Mouse (Mus musculus) ES-Bruce4 (cell line): Measurements from ENCODE around the gene Etfb. TPM values are rescaled to one million over a fixed set of nuclear protein-coding genes. Genes with fewer than 3 reads are reported as not detected.

Experiments
- H3K27ac ChIP-seq: 2 replicates; pipeline ENCODE4 v1.5.1; 2012; ENCODE audit warnings: low read length, inconsistent platforms; ENCODE audit not compliant: insufficient read depth
- H3K27me3 ChIP-seq: 2 replicates; pipeline ENCODE4 v1.6.1; 2012; ENCODE audit warnings: mild to moderate bottlenecking, low read length, inconsistent platforms; ENCODE audit not compliant: control insufficient read depth, poor library complexity, insufficient read depth, severe bottlenecking
- H3K36me3 ChIP-seq: 2 replicates; pipeline ENCODE4 v1.6.1; 2012; ENCODE audit warnings: inconsistent platforms, mild to moderate bottlenecking, low read length, moderate library complexity; ENCODE audit not compliant: control insufficient read depth, poor library complexity, insufficient read depth, severe bottlenecking
- H3K4me1 ChIP-seq: one replicate; pipeline ENCODE4 v1.8.1; 2011; ENCODE audit warnings: low read length; ENCODE audit not compliant: control insufficient read depth, insufficient read depth
- H3K4me3 ChIP-seq: 2 replicates; pipeline ENCODE4 v1.5.1; 2011; ENCODE audit warnings: low read depth, mild to moderate bottlenecking, low read length
- H3K9ac ChIP-seq: 2 replicates; pipeline ENCODE4 v1.6.1; 2012; ENCODE audit warnings: low read depth, mild to moderate bottlenecking, inconsistent platforms; ENCODE audit not compliant: poor library complexity, severe bottlenecking
- H3K9me3 ChIP-seq: replicated peaks from 2 replicates; pipeline ENCODE4 v1.6.1; 2012; ENCODE audit warnings: mild to moderate bottlenecking, low read length, inconsistent platforms; ENCODE audit not compliant: control insufficient read depth, poor library complexity, insufficient read depth, severe bottlenecking
- CTCF ChIP-seq: IDR thresholded peaks from one replicate; pipeline ENCODE4 v1.8.1; 2011; ENCODE audit warnings: low read depth, low read length
- EP300 ChIP-seq: IDR thresholded peaks from 2 replicates; pipeline ENCODE4 v1.6.1; 2011; ENCODE audit warnings: low read depth, low read length; ENCODE audit not compliant: insufficient read depth
- POLR2A ChIP-seq: IDR thresholded peaks from one replicate; pipeline ENCODE4 v1.8.1; 2011; ENCODE audit warnings: low read length; ENCODE audit not compliant: insufficient read depth
- polyA plus RNA-seq: library from polyadenylated mRNA; stranded (reverse); fragments of >200 nt; gene quantifications from 2 replicates; pipeline ENCODE4 v1.2.4, GENCODE M21; 2011; ENCODE audit warnings: low read depth; ENCODE audit not compliant: missing spikeins, insufficient read depth, insufficient read length

Etfb gene
- polyA plus RNA-seq, 1 experiment, result 68.3 TPM

DNA sequence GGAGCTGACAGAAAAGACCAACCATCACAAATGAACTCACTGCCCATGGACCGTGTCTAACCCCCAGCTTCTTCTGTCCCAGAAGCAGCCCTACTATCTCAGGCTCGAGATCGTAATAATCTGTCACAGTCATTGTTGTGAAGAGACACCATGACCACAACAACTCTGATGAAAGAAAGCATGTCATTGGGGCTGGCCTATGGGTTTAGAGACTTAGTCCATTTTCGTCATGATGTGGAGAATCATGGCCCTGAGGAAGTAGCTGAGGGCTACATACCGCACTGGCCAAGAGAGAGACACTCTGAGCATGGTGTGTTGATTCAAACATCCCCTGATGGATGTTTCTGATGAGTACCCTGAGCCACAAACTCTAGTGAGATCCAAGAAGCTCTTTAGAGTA is 9.2 kb upstream of the Etfb start:
- Histone ChIP-seq H3K9ac (no peak overlapping the region), H3K36me3 (no peaks in the 10 kb centered on the region), H3K9me3 (no peaks in the 10 kb centered on the region), H3K27ac (no peak overlapping the region), H3K27me3 (no peaks in the 10 kb centered on the region), H3K4me1 (no peaks in the 10 kb centered on the region), H3K4me3 (no peak overlapping the region)
- TF ChIP-seq CTCF, result no peak
- TF ChIP-seq EP300, result no peak
- TF ChIP-seq POLR2A, result no peak

DNA sequence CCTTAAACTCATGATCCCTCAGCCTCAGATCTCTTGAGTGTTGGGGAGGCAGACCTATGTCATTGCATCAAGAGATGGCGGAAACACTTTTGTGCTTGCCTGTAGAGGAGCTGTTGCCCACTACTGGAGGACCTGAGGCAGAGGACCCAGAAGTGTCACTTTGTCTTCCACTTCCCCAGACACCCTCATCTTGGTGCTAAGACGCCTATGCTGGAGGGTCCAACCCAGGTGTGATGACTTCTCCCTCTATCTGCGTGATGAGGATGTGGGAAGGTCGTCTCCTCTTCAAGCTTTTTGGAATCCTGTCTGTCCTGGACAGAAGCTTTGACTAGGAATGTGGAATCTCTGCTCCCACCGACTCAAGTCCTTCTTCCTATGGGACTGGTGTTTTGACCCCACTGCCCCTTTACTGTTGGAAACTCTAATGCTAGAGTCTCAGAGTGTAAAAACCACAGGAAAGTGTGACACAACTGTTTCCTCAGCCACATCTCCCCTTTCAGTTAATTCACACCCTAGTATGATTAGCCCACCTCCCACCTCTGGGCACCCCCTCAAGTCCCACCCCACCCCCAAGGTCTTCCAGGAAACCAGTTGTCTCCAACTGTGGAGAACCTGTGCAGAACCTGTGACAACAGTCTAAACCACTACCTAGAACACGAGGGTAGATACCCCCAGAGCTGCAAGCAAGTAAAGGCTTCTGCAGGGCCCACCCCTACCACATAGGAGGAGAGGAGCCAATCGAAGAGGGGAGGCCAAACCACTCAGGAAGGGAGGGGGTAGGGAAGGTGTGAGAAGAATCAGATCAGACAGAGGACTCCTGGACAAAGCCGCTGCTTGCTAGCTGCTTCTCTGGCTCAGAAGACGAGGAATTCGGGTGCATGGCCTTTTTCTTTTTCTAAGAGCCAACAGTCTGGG is 7.3 kb upstream of the Etfb start, which contains the start of gene Nkg7:
TSS of gene Nkg7 (plus strand) at position 733 of the 915 bp plus-strand sequence.
- no peaks in the 10 kb centered on the region for H3K27me3 ChIP-seq
- H3K4me3 ChIP-seq, result no peak within 1 kb of the TSS
- no peak within 1 kb of the TSS for H3K9ac ChIP-seq
- TF ChIP-seq CTCF (no peak), EP300 (no peak), POLR2A (no peak)
- no peaks in the 10 kb centered on the region for H3K9me3 ChIP-seq
- H3K36me3 ChIP-seq, result no peaks in the 10 kb centered on the region
- H3K4me1 ChIP-seq, result no peaks in the 10 kb centered on the region
- no peak within 1 kb of the TSS for H3K27ac ChIP-seq

DNA sequence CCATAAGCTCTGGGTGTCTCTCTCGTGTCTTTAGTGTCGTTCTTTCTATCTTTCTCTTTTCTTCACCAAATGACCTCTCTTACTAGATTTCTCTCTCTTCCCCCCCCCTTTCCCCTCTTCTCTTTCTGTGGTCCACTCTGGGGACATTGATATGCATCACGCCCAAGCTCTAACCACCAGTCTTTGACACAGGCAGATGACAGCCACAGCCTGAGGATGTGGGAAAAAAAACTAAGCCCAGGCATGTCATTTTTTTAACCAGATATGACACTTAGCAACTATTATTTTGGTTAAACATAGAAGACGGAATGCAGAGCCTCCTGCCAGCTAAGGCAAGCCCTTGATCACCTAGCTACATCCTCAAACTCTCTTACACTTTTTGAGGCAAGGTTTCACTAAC is 5.3 kb upstream of the Etfb start:
- peaks cover 4% of the 10 kb centered on the region for H3K4me1 ChIP-seq
- H3K9me3 ChIP-seq, result no peaks in the 10 kb centered on the region
- H3K27ac ChIP-seq, result no peak overlapping the region
- H3K4me3 ChIP-seq, result no peak overlapping the region
- H3K9ac ChIP-seq, result no peak overlapping the region
- H3K36me3 ChIP-seq, result no peaks in the 10 kb centered on the region
- H3K27me3 ChIP-seq, result no peaks in the 10 kb centered on the region
- TF ChIP-seq POLR2A (no peak), CTCF (no peak), EP300 (no peak)

DNA sequence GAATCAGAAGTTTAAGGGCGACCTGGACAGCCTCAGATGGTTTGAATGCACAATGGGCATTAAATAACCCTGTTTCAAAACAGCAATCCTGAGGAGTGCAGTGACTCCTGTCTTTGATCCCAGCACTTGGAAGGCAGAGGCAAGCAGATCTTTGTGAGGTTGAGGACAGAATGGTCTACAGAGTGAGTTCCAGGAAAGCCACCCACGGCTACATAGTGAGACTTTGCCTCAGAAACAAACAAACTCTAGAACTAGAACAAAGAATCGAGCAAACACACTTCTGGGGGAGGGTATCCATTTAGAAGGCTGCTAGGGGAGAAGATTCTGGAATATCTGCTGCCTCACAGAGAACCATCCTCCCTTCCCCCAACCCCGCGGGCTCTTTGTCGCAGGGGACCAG is 3.4 kb upstream of the Etfb start, which contains the start of gene Cldnd2:
TSS of gene Cldnd2 (plus strand) at position 301 of the 400 bp plus-strand sequence.
- Histone ChIP-seq H3K9me3 (no peaks in the 10 kb centered on the region), H3K9ac (no peak within 1 kb of the TSS), H3K27ac (no peak within 1 kb of the TSS), H3K4me3 (no peak within 1 kb of the TSS), H3K27me3 (no peaks in the 10 kb centered on the region), H3K4me1 (peaks cover 4% of the 10 kb centered on the region), H3K36me3 (no peaks in the 10 kb centered on the region)
- no peak for TF ChIP-seq CTCF
- no peak for TF ChIP-seq EP300
- TF ChIP-seq POLR2A, result no peak

DNA sequence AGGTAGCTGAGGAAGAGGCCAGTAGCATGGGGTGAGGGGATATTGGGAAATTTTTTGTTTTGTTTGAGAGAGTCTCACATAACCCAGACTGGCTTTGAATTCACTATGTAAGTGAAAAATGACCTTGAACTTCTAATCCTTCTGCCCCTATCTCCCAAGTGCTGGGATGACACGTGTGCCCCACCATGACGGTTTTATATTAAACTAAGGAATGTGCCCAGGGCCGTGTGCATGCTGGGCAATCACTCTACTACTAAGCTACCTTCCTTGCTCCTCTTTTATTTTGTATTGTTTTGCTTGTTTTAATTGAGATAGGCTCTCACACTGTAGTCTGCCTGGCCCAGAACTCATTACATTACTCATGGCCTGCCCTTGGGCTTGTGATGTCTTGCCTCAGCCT is 2.8 kb upstream of the Etfb start:
- H3K4me1 ChIP-seq, result peaks cover 4% of the 10 kb centered on the region
- no peaks in the 10 kb centered on the region for H3K9me3 ChIP-seq
- no peak overlapping the region for H3K9ac ChIP-seq
- TF ChIP-seq EP300 (no peak), POLR2A (no peak)
- H3K27me3 ChIP-seq, result no peaks in the 10 kb centered on the region
- H3K27ac ChIP-seq, result no peak overlapping the region
- no peaks in the 10 kb centered on the region for H3K36me3 ChIP-seq
- no peak overlapping the region for H3K4me3 ChIP-seq

DNA sequence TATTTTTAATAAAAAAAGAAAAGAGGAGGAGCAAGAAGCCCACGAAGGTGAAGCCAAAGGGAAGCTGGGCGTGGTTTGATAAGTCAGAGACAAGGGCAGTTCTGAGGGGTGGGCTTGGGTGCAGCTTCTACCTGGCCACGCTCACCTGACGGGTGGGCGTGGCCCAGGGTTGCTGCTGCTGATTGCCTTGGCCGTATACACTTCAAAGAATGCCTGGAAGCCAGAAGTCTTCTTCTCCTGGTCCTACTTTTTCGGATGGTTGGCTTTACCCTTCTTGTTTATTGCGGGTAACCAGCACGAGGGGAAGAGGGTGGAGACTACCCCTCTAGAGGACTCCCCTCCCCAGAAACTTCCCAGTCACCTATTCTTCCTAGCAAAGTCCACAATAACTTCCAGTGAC is 1.2 kb upstream of the Etfb start:
- H3K4me3 ChIP-seq, result peak overlapping the region; percentile 80
- H3K4me1 ChIP-seq, result peaks cover 4% of the 10 kb centered on the region
- no peaks in the 10 kb centered on the region for H3K27me3 ChIP-seq
- H3K9me3 ChIP-seq, result no peaks in the 10 kb centered on the region
- TF ChIP-seq CTCF (no peak), EP300 (no peak)
- peak overlapping the region; percentile 24; the same call in 1 of the 2 replicates for H3K9ac ChIP-seq
- H3K36me3 ChIP-seq, result no peaks in the 10 kb centered on the region
- H3K27ac ChIP-seq, result peak overlapping the region; percentile 54
